Mouse (Mus musculus) liver, postnatal 0 days (tissue): ENCODE data around the gene Etfdh.

Experiments
- CTCF ChIP-seq: sonication (generic); IDR thresholded peaks from 2 replicates; pipeline ENCODE4 v1.5.1; 2016; ENCODE audit warnings: antibody characterized with exemption, low read depth
- EP300 ChIP-seq: IDR thresholded peaks from 2 replicates; pipeline ENCODE4 v1.6.1; 2016; ENCODE audit warnings: antibody characterized with exemption, low read depth, mild to moderate bottlenecking

- TF ChIP-seq EP300 (no peak), CTCF (no peak)
These were observed 41.3 kb upstream of the Etfdh start for GRCm38 (mm10) chr3:79670556-79670955.
